Mouse (Mus musculus): ENCODE measurements around the gene Poldip2. TPM values are rescaled to one million over a fixed set of nuclear protein-coding genes. Genes with fewer than 3 reads are reported as not detected.
"Not testable (repeated sequence)": the region's sequence is repeated elsewhere in the genome, so short reads cannot be mapped to it uniquely, and the experiment has no call there.

Poldip2 gene
- total RNA-seq, 4 experiments from 2014 or later = 95.0 to 105 (median 98.5) TPM

DNA sequence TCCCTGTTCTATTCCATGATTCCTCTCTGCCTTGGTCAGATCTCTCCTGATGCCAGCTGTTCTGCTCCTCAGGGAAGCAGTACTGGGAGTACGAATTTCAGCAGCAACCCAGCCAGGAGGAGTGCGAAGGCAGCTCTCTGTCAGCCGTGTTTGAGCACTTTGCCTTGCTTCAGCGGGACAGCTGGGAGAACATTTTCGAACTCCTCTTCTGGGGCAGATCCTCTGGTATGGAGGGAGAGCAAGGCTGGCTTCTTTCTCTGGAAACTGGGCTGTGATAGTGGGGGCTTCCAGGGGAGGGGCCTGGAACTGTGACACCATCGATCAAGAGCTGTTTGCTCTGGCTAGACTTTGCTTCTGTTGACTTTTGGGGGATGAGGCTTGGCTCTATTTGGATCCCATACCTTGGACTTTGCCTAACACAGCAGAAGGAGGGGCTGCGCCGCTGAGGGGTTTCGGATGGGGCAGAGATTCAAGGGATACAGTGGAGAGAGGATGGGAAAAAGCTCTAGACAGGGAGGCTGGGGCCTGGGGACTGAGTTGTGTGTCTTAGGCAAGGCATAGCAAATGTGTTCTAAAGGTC is 11.3 kb upstream of the Poldip2 start:
- DNase-seq (ENCODE audit: low spot score in 2 of 2) = no peak

DNA sequence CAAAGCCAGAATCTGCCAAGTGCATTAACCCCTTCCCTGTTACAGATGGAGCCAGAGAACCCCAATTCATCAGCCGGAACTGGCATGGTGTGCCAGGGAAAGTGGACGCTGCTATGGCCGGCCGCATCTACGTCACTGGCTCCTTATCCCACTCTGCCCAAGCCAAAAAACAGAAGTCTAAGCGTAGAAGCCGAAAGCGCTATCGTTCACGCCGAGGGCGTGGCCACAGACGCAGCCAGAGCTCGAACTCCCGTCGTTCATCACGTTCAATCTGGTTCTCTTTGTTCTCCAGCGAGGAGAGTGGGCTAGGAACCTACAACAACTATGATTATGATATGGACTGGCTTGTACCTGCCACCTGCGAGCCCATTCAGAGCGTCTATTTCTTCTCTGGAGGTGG is 10.5 kb upstream of the Poldip2 start:
- no peak for DNase-seq (ENCODE audit: low spot score in 2 of 2)

DNA sequence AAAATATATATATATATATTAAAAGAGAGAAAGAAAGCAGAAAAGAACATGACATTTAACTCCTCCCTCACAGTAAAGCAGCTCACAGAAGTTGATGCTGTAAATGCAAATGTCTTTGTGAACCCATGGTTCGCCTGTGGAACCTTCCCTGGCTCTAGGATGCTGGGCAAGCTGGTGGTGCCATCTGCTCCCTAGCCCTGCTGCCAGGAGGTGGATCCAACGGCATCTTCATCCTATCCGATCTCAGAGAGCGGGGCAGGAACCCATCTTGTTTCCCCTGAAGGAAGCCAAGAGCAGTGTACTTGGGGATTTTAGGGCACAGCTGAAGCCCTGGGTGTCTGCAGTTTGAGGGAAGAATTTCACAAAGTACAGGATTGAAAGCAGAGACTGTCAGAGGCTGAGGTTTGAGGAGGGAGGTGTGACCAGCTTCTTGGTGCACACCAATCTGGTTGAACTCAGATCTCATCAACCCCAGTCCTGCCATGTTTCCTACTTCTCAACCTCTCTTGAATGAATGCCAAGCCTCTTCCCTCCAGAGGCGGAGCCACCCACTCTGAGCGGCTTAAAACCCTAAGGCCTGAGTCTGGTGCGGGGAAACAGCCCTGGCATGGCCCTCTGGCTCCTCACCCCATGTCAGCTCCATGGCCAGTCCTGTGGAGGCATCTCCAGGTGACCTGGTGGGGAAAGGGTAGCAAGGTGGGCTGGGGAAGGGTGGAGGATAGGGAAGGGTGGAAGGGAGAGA is 8.9 kb upstream of the Poldip2 start, which contains the start of gene Sebox:
Gene Sebox, plus strand, starts transcription at position 539 of the 742 bp plus-strand sequence.
- no peak for DNase-seq (ENCODE audit: low spot score in 2 of 2)

- DNase-seq (ENCODE audit: low spot score in 2 of 2) = no peak
Measured at GRCm38 (mm10) chr11:78505430-78505829, 6.6 kb upstream of the Poldip2 start.

- DNase-seq (ENCODE audit: low spot score in 2 of 2) = no peak
Measured at GRCm38 (mm10) chr11:78509148-78509547, 2.8 kb upstream of the Poldip2 start.

DNA sequence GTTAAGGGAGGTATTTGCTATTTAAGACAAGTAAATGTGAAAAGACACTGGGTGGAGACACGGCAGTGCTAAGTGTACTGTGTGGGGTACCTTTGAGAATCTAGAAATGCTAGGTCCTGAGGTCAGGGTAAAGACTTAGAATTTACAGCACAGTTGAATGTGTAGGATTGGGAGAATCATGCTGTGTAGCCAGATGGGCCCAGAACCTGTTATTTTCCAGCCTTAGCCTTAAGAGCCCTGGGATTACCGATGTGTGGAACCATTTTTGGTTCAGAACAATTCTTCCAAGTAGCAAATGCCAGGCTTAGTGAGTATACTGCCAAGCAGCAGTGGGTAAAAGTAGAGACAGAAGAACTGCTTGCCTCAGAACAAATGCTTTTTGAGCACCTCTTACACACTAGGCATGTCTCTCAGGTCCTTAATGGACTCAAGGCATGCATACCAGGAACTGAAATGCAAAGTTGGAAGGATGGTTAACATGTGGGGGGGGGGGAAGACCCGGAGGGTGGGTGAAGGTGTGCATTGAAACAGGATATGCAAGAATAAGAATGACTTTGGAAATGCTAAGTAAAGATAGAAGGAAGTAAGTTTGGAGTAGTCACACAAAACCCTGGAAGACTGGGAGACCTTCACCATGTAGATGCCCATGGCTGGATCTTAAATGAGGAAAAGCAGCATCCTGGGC is 1.3 kb downstream of the Poldip2 start:
- DNase-seq (ENCODE audit: low spot score in 2 of 2) = no peak

DNA sequence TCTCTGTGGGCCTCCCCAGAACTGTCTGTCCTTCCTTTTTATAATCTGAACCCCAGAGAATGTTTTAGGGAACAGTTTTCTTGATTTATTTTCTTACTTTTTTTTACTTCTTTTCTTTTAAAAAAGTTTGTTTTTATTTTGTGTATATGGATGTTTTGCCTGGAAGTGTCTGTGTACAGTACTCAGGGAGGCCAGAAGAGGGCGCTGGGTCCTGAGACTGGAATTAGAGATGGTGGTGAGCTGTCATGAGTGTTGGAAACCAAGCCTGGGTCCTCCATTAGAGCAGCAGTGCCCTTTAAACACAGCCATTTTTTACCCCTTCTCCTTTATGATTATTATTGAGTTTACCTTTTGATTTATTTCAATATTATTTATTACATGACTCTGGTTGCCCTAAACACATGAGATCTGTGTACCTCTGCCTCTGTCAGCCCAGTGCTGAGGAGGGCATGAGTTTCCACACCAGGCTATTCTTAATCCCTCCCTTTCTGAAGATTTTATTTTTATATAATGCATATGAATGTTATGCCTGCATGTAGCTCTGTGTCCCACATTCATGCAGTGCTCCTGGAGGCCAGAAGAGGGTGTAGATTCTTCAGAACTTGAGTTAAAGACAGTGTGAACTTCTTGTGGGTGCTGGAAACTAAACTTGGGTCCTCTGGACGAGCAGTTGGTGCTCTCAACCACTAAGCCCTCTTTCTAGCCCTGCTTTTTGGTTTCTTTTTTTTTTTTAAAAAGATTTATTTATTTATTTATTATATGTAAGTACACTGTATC is 3.7 kb downstream of the Poldip2 start:
- DNase-seq (ENCODE audit: low spot score in 2 of 2) = no peak

- DNase-seq (ENCODE audit: low spot score in 2 of 2) = no peak
Measured at GRCm38 (mm10) chr11:78518931-78519330, 6.9 kb downstream of the Poldip2 start.

- DNase-seq (ENCODE audit: low spot score in 2 of 2) = no peak
Measured at GRCm38 (mm10) chr11:78521880-78522279, 9.9 kb downstream of the Poldip2 start.

GRCm38 (mm10) chr11:78522481-78522997 is 10.5 kb downstream of the Poldip2 start:
- peak in 1 of 2 experiments; percentile 25 for DNase-seq (ENCODE audit: low spot score in 2 of 2)

DNA sequence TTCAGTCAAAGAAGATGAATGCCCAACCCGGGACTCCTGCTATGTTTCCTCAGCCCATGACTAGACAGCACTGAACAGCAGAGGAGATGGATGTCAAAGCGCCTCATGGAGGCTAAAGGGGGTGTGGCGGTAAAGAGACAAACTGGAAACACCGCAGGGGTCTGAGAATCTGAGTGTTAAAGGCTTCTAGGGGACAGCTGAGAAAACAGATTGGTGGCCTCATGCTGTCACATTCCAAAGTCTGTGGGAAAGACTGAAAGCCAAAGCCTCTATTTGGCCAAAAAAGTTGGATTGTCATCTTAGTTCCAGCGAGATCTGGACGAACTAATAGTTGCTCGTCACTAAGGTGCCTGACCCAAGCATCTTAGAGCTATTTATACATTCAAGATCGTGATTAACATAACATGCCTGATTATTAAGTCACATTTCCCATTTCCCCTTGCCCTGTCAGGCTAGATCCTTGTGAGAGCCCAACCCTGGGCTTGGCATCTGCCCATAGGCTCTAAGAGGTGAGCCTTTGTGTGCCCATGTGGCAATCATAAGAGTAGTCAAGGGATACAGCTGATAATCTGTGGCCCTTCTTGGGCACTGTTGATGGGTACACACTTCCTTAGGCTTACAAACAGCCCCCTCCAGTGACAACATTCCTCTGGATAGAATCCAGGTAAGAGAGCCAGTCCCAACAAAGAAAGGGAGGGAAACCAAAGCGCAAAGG is 11.4 kb downstream of the Poldip2 start:
- DNase-seq (ENCODE audit: low spot score in 2 of 2) = no peak

GRCm38 (mm10) chr11:78524838-78525237 is 12.8 kb downstream of the Poldip2 start:
- DNase-seq (ENCODE audit: low spot score in 2 of 2) = no peak

GRCm38 (mm10) chr11:78528714-78529113 is 16.7 kb downstream of the Poldip2 start:
- no peak for DNase-seq (ENCODE audit: low spot score in 2 of 2)

GRCm38 (mm10) chr11:78530001-78530400 is 18.0 kb downstream of the Poldip2 start:
- DNase-seq (ENCODE audit: low spot score in 2 of 2) = no peak

GRCm38 (mm10) chr11:78531046-78531445 is 19.1 kb downstream of the Poldip2 start:
- no peak for DNase-seq (ENCODE audit: low spot score in 2 of 2)

DNA sequence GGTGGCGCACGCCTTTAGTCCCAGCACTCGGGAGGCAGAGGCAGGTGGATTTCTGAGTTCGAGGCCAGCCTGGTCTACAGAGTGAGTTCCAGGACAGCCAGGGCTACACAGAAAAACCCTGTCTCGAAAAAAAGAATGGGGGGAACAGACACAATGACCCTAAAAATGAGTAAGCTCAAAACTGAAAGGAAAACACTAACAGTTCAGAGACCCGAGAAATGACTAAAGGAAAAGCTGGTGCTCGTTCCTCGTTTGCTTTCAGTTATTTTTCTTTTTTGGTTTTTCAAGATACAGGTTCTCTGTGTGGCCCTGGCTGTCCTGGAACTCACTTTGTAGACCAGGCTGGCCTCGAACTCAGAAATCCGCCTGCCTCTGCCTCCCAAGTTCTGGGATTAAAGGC is 19.5 kb downstream of the Poldip2 start:
- not testable (repeated sequence) for DNase-seq (ENCODE audit: low spot score in 2 of 2)

DNA sequence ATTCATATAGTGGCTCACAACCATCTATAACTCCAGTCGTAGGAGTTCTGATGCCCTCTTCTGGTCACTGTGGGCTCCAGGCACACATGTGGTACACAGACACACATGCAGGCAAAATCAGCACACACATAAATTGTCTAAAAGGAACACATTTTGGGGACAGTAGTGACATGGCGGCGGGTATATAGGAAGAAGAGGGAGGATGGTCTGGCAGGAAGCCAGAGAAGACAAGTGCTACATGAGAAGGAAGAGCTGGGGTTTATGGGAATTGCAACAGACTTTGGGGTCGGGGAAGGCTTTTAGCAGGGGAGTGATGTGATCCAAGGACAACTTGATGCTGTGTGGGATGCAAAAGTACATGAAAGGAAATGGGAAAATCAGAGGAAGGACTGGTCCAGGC is 22.5 kb downstream of the Poldip2 start:
- no peak for DNase-seq (ENCODE audit: low spot score in 2 of 2)

GRCm38 (mm10) chr11:78535376-78536079 is 23.5 kb downstream of the Poldip2 start:
- DNase-seq (ENCODE audit: low spot score in 2 of 2) = no peak

DNA sequence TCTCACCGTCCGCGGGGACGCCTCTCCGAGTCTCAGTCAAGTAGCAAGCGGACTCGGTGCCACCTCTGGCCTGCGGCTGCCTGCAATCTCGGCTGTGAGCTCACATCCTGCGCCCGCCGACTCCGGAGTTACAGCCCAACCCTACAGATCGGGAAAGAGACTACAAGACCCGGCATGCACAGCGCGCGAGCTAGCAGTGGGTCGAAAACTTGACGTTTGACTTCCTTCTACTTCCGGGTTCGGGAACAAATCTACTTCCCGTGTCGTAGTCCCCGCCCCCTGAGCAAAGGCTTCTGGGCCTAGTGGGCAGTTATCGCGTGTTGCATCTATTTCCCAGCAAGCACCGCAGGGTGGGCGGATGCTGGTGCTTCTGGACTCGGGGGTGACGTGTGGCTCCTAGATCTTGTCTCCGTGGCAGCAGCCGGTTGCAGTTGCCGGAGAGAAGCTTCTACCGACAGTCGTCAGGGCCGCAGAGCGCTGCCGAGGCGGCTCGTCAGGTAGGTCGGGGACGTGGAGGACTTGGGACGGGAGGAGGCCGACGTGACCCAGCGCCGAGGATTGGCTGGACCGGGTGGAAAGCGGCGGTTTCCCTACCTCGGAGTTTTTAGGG is 24.2 kb downstream of the Poldip2 start, which contains the start of the genes Tnfaip1 and Ift20:
Gene Tnfaip1, minus strand, starts transcription at position 253 of the 610 bp plus-strand sequence.
Gene Ift20, plus strand, starts transcription at position 282 of the 610 bp plus-strand sequence.
- peak; percentile 94 to 97 for DNase-seq (ENCODE audit: low spot score in 2 of 2)
